Mouse (Mus musculus): ENCODE measurements around the gene Cfdp1. TPM values are rescaled to one million over a fixed set of nuclear protein-coding genes. Genes with fewer than 3 reads are reported as not detected.

Gene Cfdp1
- total and polyA plus RNA-seq, 2 experiments from 2014 or later = 121 to 195 TPM

DNA sequence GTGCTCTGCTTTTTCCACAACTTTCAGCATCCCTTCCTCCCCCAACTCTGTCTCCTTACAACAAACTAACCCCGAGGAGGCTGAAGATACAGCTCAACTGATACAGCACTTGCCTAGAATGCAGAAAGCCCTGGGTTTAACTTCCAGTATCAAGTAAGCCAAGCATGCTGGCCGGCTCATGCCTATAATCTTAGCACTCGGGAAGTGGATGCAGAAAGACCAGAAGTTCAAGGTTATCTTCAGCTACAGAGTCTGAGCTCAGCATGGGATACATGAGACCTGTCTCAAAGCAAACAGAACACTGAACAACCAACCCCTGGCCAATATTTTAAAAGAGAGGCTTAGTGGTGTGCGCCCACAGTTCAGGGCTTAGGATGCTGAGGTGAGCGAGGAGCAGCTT is 66.0 kb downstream of the Cfdp1 start:
- WGBS = 64% methylated on average over 5 of the region's 5 CpGs
- Histone ChIP-seq H3K4me3 (ENCODE audit: low read depth, low read length) (no peak overlapping the region), H3K4me2 (ENCODE audit: low read depth) (no peak overlapping the region), H3K9me3 (ENCODE audit: low read length) (no peaks in the 10 kb centered on the region), H3K4me1 (ENCODE audit: insufficient read depth) (peaks cover 12% of the 10 kb centered on the region; the same call in 1 of the 2 replicates), H3K36me3 (ENCODE audit: insufficient read depth) (0 out of 2 replicates have a peak, but pooled peaks cover 4% of the 10 kb centered on the region), H3K27me3 (ENCODE audit: insufficient read depth, low read length) (no peaks in the 10 kb centered on the region), H3K9ac (no peak overlapping the region), H3K27ac (ENCODE audit: low read depth, low read length) (peak overlapping the region; percentile 23; the same call in 1 of the 2 replicates)
- ATAC-seq (no peak), DNase-seq (no peak)
- no peak for TF ChIP-seq CTCF (IDR thresholded peaks at IDR 0.05; ENCODE audit: low read depth)

DNA sequence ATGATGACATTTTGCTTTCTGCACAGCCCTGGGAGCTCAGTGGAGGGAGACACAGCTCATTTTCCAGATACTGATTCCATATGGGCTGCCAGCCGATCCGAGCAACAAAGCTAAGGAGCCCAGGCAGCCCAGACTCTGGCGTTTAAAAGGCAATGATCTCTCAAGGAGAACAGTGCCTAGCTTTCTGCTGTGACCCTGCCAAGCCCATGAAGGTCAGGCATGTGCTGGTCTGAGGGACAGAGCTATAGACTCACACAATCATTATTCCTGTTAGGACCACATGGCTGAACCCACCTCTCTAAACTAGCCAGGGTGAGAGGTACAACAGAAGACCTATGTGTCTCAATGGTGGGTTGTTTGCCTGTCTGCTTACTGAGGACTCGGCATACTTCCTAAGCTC is 66.4 kb downstream of the Cfdp1 start:
- TF ChIP-seq CTCF (IDR thresholded peaks at IDR 0.05; ENCODE audit: low read depth) = 0 out of 2 replicates have a peak, but pooled peaks have one; percentile 17
- DNase-seq = peak; percentile 53
- H3K27me3 ChIP-seq (ENCODE audit: insufficient read depth, low read length) = no peaks in the 10 kb centered on the region
- H3K9me3 ChIP-seq (ENCODE audit: low read length) = no peaks in the 10 kb centered on the region
- H3K36me3 ChIP-seq (ENCODE audit: insufficient read depth) = 0 out of 2 replicates have a peak, but pooled peaks cover 4% of the 10 kb centered on the region
- peak; percentile 76 for ATAC-seq
- H3K4me3 ChIP-seq (ENCODE audit: low read depth, low read length) = no peak overlapping the region
- peak overlapping the region; percentile 23; the same call in 1 of the 2 replicates for H3K27ac ChIP-seq (ENCODE audit: low read depth, low read length)
- H3K9ac ChIP-seq = no peak overlapping the region
- 14% methylated on average over 4 of the region's 4 CpGs for WGBS
- H3K4me1 ChIP-seq (ENCODE audit: insufficient read depth) = peaks cover 12% of the 10 kb centered on the region; the same call in 1 of the 2 replicates
- H3K4me2 ChIP-seq (ENCODE audit: low read depth) = no peak overlapping the region

DNA sequence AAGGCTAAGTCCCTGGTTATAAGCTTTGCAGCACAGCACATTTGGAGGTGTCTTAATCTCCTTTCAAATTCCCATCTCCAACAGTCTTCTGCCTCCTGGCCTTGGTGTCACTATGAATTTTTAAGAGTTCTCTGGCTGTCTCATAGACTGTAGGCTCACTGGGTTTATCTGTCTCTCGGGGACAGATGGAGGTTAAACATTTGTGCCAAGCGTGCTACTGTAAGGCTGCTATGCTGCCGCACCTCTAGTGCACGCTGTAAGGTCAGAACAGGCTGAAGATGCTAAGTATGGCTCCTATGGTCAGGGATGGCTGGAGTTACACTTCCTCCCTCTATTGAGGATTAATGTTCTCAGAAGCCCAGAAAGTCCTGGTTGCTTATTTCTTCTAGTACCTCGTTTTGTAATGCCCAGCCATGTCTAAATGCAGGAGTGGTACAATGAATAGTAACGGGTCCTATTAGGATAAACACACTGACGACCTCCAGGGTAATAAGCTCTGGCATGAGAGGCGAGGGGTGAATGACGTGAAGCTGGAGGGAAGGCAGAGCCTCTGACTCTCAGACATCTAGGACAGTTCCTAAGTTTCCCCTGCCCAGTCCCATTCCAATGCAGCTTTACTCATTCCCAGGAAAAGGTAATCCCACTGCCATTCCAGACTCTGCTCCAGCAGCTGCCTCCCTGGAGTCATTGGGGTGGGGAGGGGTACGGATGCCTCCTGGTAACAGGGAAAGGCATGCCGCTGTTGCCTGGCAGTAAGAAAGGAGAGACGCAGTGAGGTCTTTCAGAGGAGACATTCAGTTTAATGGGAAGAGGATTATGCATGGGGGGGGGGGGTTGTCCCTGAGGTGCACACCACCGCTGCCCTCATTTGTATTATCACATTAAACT is 67.1 kb downstream of the Cfdp1 start:
- Histone ChIP-seq H3K4me1 (ENCODE audit: insufficient read depth) (peaks cover 12% of the 10 kb centered on the region; the same call in 1 of the 2 replicates), H3K9me3 (ENCODE audit: low read length) (no peaks in the 10 kb centered on the region), H3K27ac (ENCODE audit: low read depth, low read length) (peak overlapping the region; percentile 35; the same call in 1 of the 2 replicates), H3K9ac (no peak overlapping the region), H3K4me2 (ENCODE audit: low read depth) (no peak overlapping the region), H3K27me3 (ENCODE audit: insufficient read depth, low read length) (no peaks in the 10 kb centered on the region), H3K4me3 (ENCODE audit: low read depth, low read length) (no peak overlapping the region), H3K36me3 (ENCODE audit: insufficient read depth) (0 out of 2 replicates have a peak, but pooled peaks cover 4% of the 10 kb centered on the region)
- ATAC-seq (peak; percentile 76), DNase-seq (no peak)
- TF ChIP-seq CTCF (IDR thresholded peaks at IDR 0.05; ENCODE audit: low read depth) = no peak
- 32% methylated on average over 13 of the region's 13 CpGs for WGBS

DNA sequence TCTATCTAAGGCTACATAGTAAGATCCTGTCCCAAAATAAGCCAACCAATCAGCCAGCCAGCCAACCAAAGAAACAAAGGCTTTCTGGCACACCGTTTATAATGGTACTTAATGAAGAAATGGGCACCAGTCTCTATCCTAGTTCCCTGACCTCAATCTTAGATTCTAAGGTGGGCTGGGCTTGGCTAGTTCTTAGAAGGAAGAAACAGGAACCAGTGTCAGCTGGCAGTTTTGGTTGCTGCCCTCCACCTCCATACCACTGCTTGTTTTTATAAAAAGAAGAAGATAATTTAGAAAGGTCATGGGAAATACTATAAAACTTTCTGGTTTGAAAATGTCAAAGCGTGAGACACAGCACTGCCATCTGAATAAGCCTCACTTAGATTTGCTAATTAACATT is 68.0 kb downstream of the Cfdp1 start:
- 63% methylated on average over 2 of the region's 2 CpGs for WGBS
- no peak for ATAC-seq
- Histone ChIP-seq H3K27ac (ENCODE audit: low read depth, low read length) (no peak overlapping the region), H3K9me3 (ENCODE audit: low read length) (no peaks in the 10 kb centered on the region), H3K36me3 (ENCODE audit: insufficient read depth) (0 out of 2 replicates have a peak, but pooled peaks cover 4% of the 10 kb centered on the region), H3K4me1 (ENCODE audit: insufficient read depth) (peaks cover 12% of the 10 kb centered on the region; the same call in 1 of the 2 replicates), H3K27me3 (ENCODE audit: insufficient read depth, low read length) (no peaks in the 10 kb centered on the region), H3K9ac (no peak overlapping the region), H3K4me2 (ENCODE audit: low read depth) (no peak overlapping the region), H3K4me3 (ENCODE audit: low read depth, low read length) (no peak overlapping the region)
- no peak for DNase-seq
- TF ChIP-seq CTCF (IDR thresholded peaks at IDR 0.05; ENCODE audit: low read depth) = no peak

DNA sequence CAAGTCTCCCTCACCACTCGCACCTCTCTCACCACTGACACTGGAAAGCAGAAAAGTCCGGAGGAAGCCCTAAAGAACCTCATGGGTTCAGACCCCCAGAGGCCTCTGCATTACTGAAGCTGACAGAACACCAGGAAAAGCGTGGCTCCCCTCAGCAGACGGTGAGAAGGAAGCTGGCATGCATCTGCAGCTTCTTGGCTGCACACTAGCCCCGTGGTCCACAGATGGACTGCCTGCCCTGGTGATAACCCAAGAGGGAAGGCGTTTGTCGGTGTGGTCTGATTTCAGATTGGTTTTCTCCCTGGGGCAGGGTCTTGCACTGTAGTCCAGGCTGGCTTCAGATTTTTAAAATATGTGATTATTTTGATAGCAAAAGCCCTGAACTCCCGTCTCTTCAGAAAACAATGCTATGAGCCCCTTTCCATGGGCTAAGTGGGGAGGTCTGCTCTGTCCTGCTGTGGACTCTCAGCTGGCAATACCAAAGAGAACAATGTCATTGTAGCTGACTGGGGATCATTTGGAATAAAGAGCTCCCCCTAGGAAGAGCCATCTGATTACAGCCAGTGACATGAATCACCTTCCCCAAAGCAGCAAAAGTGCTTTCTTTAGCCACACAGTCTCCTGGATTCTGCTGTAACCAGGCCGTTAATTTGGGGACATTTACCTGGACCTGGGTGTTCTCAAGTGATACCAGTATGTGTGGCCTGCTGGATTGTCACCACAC is 71.3 kb downstream of the Cfdp1 start:
- Histone ChIP-seq H3K4me3 (ENCODE audit: low read depth, low read length) (no peak overlapping the region), H3K36me3 (ENCODE audit: insufficient read depth) (0 out of 2 replicates have a peak, but pooled peaks cover 5% of the 10 kb centered on the region), H3K4me2 (ENCODE audit: low read depth) (no peak overlapping the region), H3K9ac (no peak overlapping the region), H3K9me3 (ENCODE audit: low read length) (no peaks in the 10 kb centered on the region), H3K27ac (ENCODE audit: low read depth, low read length) (no peak overlapping the region), H3K4me1 (ENCODE audit: insufficient read depth) (peaks cover 15% of the 10 kb centered on the region; the same call in 1 of the 2 replicates), H3K27me3 (ENCODE audit: insufficient read depth, low read length) (no peaks in the 10 kb centered on the region)
- WGBS = 54% methylated on average over 9 of the region's 9 CpGs
- 0 out of 2 replicates have a peak, but pooled peaks have one; percentile 30 for TF ChIP-seq CTCF (IDR thresholded peaks at IDR 0.05; ENCODE audit: low read depth)
- DNase-seq (no peak), ATAC-seq (no peak)

DNA sequence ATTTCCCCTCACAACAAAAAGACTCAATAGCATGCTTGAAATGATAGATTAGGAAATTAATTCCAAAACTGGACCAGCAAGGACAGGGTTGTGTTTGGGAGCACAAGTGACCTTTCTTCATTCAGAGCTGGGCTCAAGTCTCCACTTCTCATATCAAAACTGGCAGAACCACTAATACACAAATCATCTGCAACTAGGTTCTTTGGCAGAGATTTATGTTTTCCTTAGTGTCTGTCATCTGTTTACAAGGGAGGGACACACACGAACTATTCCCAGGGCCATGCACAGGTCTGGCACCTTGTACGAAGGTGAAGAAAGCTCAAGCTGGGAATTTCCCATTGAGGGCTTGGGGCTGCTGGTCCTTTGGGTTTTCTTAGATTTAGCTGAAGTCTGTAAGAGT is 71.9 kb downstream of the Cfdp1 start:
- no peak for ATAC-seq
- Histone ChIP-seq H3K27me3 (ENCODE audit: insufficient read depth, low read length) (no peaks in the 10 kb centered on the region), H3K9ac (no peak overlapping the region), H3K36me3 (ENCODE audit: insufficient read depth) (0 out of 2 replicates have a peak, but pooled peaks cover 5% of the 10 kb centered on the region), H3K4me3 (ENCODE audit: low read depth, low read length) (no peak overlapping the region), H3K4me2 (ENCODE audit: low read depth) (no peak overlapping the region), H3K27ac (ENCODE audit: low read depth, low read length) (no peak overlapping the region), H3K4me1 (ENCODE audit: insufficient read depth) (peaks cover 12% of the 10 kb centered on the region; the same call in 1 of the 2 replicates), H3K9me3 (ENCODE audit: low read length) (no peaks in the 10 kb centered on the region)
- no peak for DNase-seq
- WGBS = 68% methylated on average over 2 of the region's 2 CpGs
- TF ChIP-seq CTCF (IDR thresholded peaks at IDR 0.05; ENCODE audit: low read depth) = no peak

All from forebrain, postnatal 0 days (tissue).